Mouse (Mus musculus): ENCODE results near the gene Ubac2.

DNA sequence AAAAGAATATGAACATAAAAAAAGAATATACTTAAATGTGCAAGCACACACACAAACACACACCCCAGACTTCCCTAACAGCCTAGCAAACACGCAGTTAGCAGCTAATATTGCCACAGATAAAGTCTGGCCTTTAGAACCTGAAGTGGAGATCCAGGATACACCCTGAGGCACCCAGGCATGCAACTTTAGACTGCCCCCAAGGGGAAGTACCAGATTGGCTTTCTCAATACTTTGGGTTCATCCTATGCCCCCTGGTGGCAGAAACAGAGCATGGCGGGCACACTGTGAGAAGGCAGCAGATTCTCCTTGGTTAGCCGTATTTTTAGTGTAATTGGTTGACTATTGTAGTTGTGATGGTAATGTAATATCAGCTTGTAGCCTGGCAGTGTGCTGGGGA is 182.2 kb downstream of the Ubac2 start:
- peak; percentile 87 for TF ChIP-seq CTCF (IDR thresholded peaks at IDR 0.05; ENCODE audit: control insufficient read depth, insufficient read depth, low read length)
- TF ChIP-seq POLR2A (IDR thresholded peaks at IDR 0.05; ENCODE audit: borderline replicate concordance, control insufficient read depth, low read depth, low read length), result no peak

Data from bone marrow, adult 2 months (tissue).